Mouse (Mus musculus) brain, embryonic 14.5 days (tissue): ENCODE measurements at regions not wholly inside any gene's neighbourhood (a gene's known extent, or its start where the extent isn't known, plus 50 kb on each side); places are given as distances from the start of the nearest gene placed in this dataset.

Source experiments
- CTCF ChIP-seq: fragments of 200-500 bp; IDR thresholded peaks from 2 replicates; pipeline ENCODE4 v1.5.1; 2012; ENCODE audit warnings: inconsistent platforms, mild to moderate bottlenecking, moderate library complexity, borderline replicate concordance; ENCODE audit not compliant: insufficient read depth, insufficient read length; ENCODE audit errors: extremely low read depth
- POLR2A ChIP-seq: fragments of 200-500 bp; IDR thresholded peaks from 2 replicates; pipeline ENCODE4 v1.6.1; 2012; ENCODE audit warnings: mild to moderate bottlenecking, inconsistent platforms, borderline replicate concordance; ENCODE audit not compliant: poor library complexity, insufficient read depth, insufficient read length, severe bottlenecking; ENCODE audit errors: extremely low read depth

GRCm38 (mm10) chr9:52330652-52331051, 162.3 kb upstream of the Zc3h12c start:
- no peak for TF ChIP-seq CTCF
- TF ChIP-seq POLR2A = no peak
